Mouse (Mus musculus): Measurements from ENCODE around the gene Krtap8-1. TPM values are rescaled to one million over a fixed set of nuclear protein-coding genes. Genes with fewer than 3 reads are reported as not detected.

Gene Krtap8-1
- polyA plus RNA-seq (2016; fragmentation: Nextera tagmentation; extraction: Ambion mirVana): not detected in 2 replicates

- Histone ChIP-seq H3K9me3 (replicated peaks) (no peaks in the 10 kb centered on the region), H3K4me3 (no peak within 1 kb of the TSS), H3K27ac (no peak within 1 kb of the TSS), H3K27me3 (no peaks in the 10 kb centered on the region), H3K4me1 (no peaks in the 10 kb centered on the region), H3K4me2 (replicated peaks) (no peak within 1 kb of the TSS), H3K9ac (no peak within 1 kb of the TSS), H3K36me3 (no peaks in the 10 kb centered on the region)
- whole genome bisulfite sequencing: 90% methylated on average over 7 of the region's 7 CpGs
- no peak for ATAC-seq (ENCODE audit: low FRiP score)
These were observed at the start of gene Krtap8-1 for GRCm38 (mm10) chr16:89487852-89488251. Krtap8-1 (minus strand) TSS chr16:89487952.

- Histone ChIP-seq H3K27ac (no peak overlapping the region), H3K27me3 (no peaks in the 10 kb centered on the region), H3K9ac (no peak overlapping the region), H3K4me3 (no peak overlapping the region), H3K36me3 (no peaks in the 10 kb centered on the region), H3K9me3 (replicated peaks) (no peaks in the 10 kb centered on the region), H3K4me1 (no peaks in the 10 kb centered on the region), H3K4me2 (replicated peaks) (no peak overlapping the region)
- no peak for ATAC-seq (ENCODE audit: low FRiP score)
- WGBS: 84% methylated on average over 6 of the region's 6 CpGs
These were observed 49.6 kb upstream of the Krtap8-1 start for GRCm38 (mm10) chr16:89537349-89537748.

- no peak overlapping the region for H3K4me3 ChIP-seq
- 17% methylated on average over 7 of the region's 7 CpGs for WGBS
- peaks cover 18% of the 10 kb centered on the region for H3K4me1 ChIP-seq
- no peak overlapping the region for H3K9ac ChIP-seq
- ATAC-seq (ENCODE audit: low FRiP score): peak; percentile 79
- peak overlapping the region; percentile 49 for H3K27ac ChIP-seq
- H3K9me3 ChIP-seq (replicated peaks): no peaks in the 10 kb centered on the region
- no peaks in the 10 kb centered on the region for H3K36me3 ChIP-seq
- H3K4me2 ChIP-seq (replicated peaks): peak overlapping the region; percentile 29
- H3K27me3 ChIP-seq: no peaks in the 10 kb centered on the region
These were observed 42.8 kb upstream of the Krtap8-1 start for GRCm38 (mm10) chr16:89530547-89530946.

- peaks cover 18% of the 10 kb centered on the region for H3K4me1 ChIP-seq
- WGBS: 50% methylated on average over 7 of the region's 7 CpGs
- H3K4me3 ChIP-seq: no peak overlapping the region
- H3K36me3 ChIP-seq: no peaks in the 10 kb centered on the region
- no peak overlapping the region for H3K9ac ChIP-seq
- peak overlapping the region; percentile 49 for H3K27ac ChIP-seq
- H3K27me3 ChIP-seq: no peaks in the 10 kb centered on the region
- no peak overlapping the region for H3K4me2 ChIP-seq (replicated peaks)
- H3K9me3 ChIP-seq (replicated peaks): no peaks in the 10 kb centered on the region
- ATAC-seq (ENCODE audit: low FRiP score): peak; percentile 61
These were observed 42.1 kb upstream of the Krtap8-1 start for GRCm38 (mm10) chr16:89529846-89530245.

- Histone ChIP-seq H3K4me3 (no peak overlapping the region), H3K27ac (no peak overlapping the region), H3K36me3 (no peaks in the 10 kb centered on the region), H3K4me1 (peaks cover 18% of the 10 kb centered on the region), H3K27me3 (no peaks in the 10 kb centered on the region), H3K9me3 (replicated peaks) (no peaks in the 10 kb centered on the region), H3K9ac (no peak overlapping the region), H3K4me2 (replicated peaks) (no peak overlapping the region)
- ATAC-seq (ENCODE audit: low FRiP score): peak; percentile 42; the same call in 1 of the 2 replicates
- 61% methylated on average over 3 of the region's 3 CpGs for WGBS
These were observed 40.6 kb upstream of the Krtap8-1 start for GRCm38 (mm10) chr16:89528380-89528779.

- no peaks in the 10 kb centered on the region for H3K4me1 ChIP-seq
- H3K9me3 ChIP-seq (replicated peaks): no peaks in the 10 kb centered on the region
- H3K36me3 ChIP-seq: no peaks in the 10 kb centered on the region
- no peak for ATAC-seq (ENCODE audit: low FRiP score)
- H3K4me2 ChIP-seq (replicated peaks): no peak overlapping the region
- H3K27ac ChIP-seq: no peak overlapping the region
- no peak overlapping the region for H3K4me3 ChIP-seq
- 90% methylated on average over 4 of the region's 4 CpGs for WGBS
- H3K27me3 ChIP-seq: no peaks in the 10 kb centered on the region
- H3K9ac ChIP-seq: no peak overlapping the region
These were observed 33.2 kb upstream of the Krtap8-1 start for GRCm38 (mm10) chr16:89520996-89521395.

GRCm38 (mm10) chr16:89520555-89520954 is 32.8 kb upstream of the Krtap8-1 start:
- H3K27ac ChIP-seq: no peak overlapping the region
- H3K27me3 ChIP-seq: no peaks in the 10 kb centered on the region
- ATAC-seq (ENCODE audit: low FRiP score): no peak
- no peak overlapping the region for H3K9ac ChIP-seq
- no peaks in the 10 kb centered on the region for H3K4me1 ChIP-seq
- H3K9me3 ChIP-seq (replicated peaks): no peaks in the 10 kb centered on the region
- no peak overlapping the region for H3K4me2 ChIP-seq (replicated peaks)
- H3K36me3 ChIP-seq: no peaks in the 10 kb centered on the region
- 92% methylated on average over 2 of the region's 2 CpGs for WGBS
- H3K4me3 ChIP-seq: no peak overlapping the region

- Histone ChIP-seq H3K27ac (no peak overlapping the region), H3K36me3 (no peaks in the 10 kb centered on the region), H3K4me2 (replicated peaks) (no peak overlapping the region), H3K9ac (no peak overlapping the region), H3K4me3 (no peak overlapping the region), H3K9me3 (replicated peaks) (no peaks in the 10 kb centered on the region), H3K27me3 (no peaks in the 10 kb centered on the region), H3K4me1 (no peaks in the 10 kb centered on the region)
- no peak for ATAC-seq (ENCODE audit: low FRiP score)
- 95% methylated on average over 6 of the region's 6 CpGs for WGBS
These were observed 32.3 kb upstream of the Krtap8-1 start for GRCm38 (mm10) chr16:89520091-89520490.

GRCm38 (mm10) chr16:89517635-89518034 is 29.9 kb upstream of the Krtap8-1 start:
- no peak overlapping the region for H3K27ac ChIP-seq
- WGBS: 63% methylated on average over 9 of the region's 9 CpGs
- H3K36me3 ChIP-seq: no peaks in the 10 kb centered on the region
- H3K9ac ChIP-seq: no peak overlapping the region
- H3K4me3 ChIP-seq: no peak overlapping the region
- H3K4me2 ChIP-seq (replicated peaks): no peak overlapping the region
- 0 out of 2 replicates have a peak, but pooled peaks have one; percentile 59 for ATAC-seq (ENCODE audit: low FRiP score)
- no peaks in the 10 kb centered on the region for H3K27me3 ChIP-seq
- no peaks in the 10 kb centered on the region for H3K4me1 ChIP-seq
- no peaks in the 10 kb centered on the region for H3K9me3 ChIP-seq (replicated peaks)

- no peak for ATAC-seq (ENCODE audit: low FRiP score)
- WGBS: 76% methylated on average over 7 of the region's 7 CpGs
- Histone ChIP-seq H3K9ac (no peak overlapping the region), H3K27me3 (no peaks in the 10 kb centered on the region), H3K4me1 (no peaks in the 10 kb centered on the region), H3K9me3 (replicated peaks) (no peaks in the 10 kb centered on the region), H3K4me3 (no peak overlapping the region), H3K27ac (no peak overlapping the region), H3K36me3 (no peaks in the 10 kb centered on the region), H3K4me2 (replicated peaks) (no peak overlapping the region)
These were observed 25.7 kb upstream of the Krtap8-1 start for GRCm38 (mm10) chr16:89513431-89513830.

GRCm38 (mm10) chr16:89508223-89508622 is 20.5 kb upstream of the Krtap8-1 start, which contains the start of gene Krtap7-1:
Krtap7-1 (minus strand) TSS chr16:89508323.
- no peak for ATAC-seq (ENCODE audit: low FRiP score)
- no peak within 1 kb of the TSS for H3K27ac ChIP-seq
- H3K4me3 ChIP-seq: no peak within 1 kb of the TSS
- H3K4me2 ChIP-seq (replicated peaks): no peak within 1 kb of the TSS
- no peaks in the 10 kb centered on the region for H3K9me3 ChIP-seq (replicated peaks)
- H3K4me1 ChIP-seq: no peaks in the 10 kb centered on the region
- H3K36me3 ChIP-seq: no peaks in the 10 kb centered on the region
- H3K9ac ChIP-seq: no peak within 1 kb of the TSS
- no peaks in the 10 kb centered on the region for H3K27me3 ChIP-seq
- WGBS: 87% methylated on average over 4 of the region's 4 CpGs

GRCm38 (mm10) chr16:89503571-89503970 is 15.8 kb upstream of the Krtap8-1 start:
- Histone ChIP-seq H3K27me3 (no peaks in the 10 kb centered on the region), H3K4me3 (no peak overlapping the region), H3K4me2 (replicated peaks) (no peak overlapping the region), H3K36me3 (no peaks in the 10 kb centered on the region), H3K9ac (no peak overlapping the region), H3K9me3 (replicated peaks) (no peaks in the 10 kb centered on the region), H3K27ac (no peak overlapping the region), H3K4me1 (no peaks in the 10 kb centered on the region)
- ATAC-seq (ENCODE audit: low FRiP score): no peak
- WGBS: 84% methylated on average over 2 of the region's 2 CpGs

- no peak overlapping the region for H3K9ac ChIP-seq
- no peak overlapping the region for H3K27ac ChIP-seq
- WGBS: 92% methylated on average over 5 of the region's 5 CpGs
- H3K4me1 ChIP-seq: no peaks in the 10 kb centered on the region
- H3K4me2 ChIP-seq (replicated peaks): no peak overlapping the region
- H3K36me3 ChIP-seq: no peaks in the 10 kb centered on the region
- ATAC-seq (ENCODE audit: low FRiP score): no peak
- H3K4me3 ChIP-seq: no peak overlapping the region
- no peaks in the 10 kb centered on the region for H3K27me3 ChIP-seq
- no peaks in the 10 kb centered on the region for H3K9me3 ChIP-seq (replicated peaks)
These were observed 14.1 kb upstream of the Krtap8-1 start for GRCm38 (mm10) chr16:89501870-89502269.

All from hindbrain, embryonic 12.5 days (tissue).